Mouse (Mus musculus) mouse embryonic stem cell (cell line): ENCODE measurements around the gene Ezh1.

Source experiments
- in situ Hi-C, 2 experiments: fragments of 300-500 bp; cut with MboI; formaldehyde crosslinking; loops; 1 replicate in 1 of 2; 3 replicates in 1 of 2; pipeline ENCODE4 v1.14.3; 2019 to 2020; ENCODE audit warnings: low sequenced_read_pairs in 2 of 2, low pct_unique_long_range_greater_than_20kb in 1 of 2, mixed read lengths in 1 of 2; ENCODE audit not compliant: unreplicated experiment in 1 of 2

Ezh1 gene

DNA sequence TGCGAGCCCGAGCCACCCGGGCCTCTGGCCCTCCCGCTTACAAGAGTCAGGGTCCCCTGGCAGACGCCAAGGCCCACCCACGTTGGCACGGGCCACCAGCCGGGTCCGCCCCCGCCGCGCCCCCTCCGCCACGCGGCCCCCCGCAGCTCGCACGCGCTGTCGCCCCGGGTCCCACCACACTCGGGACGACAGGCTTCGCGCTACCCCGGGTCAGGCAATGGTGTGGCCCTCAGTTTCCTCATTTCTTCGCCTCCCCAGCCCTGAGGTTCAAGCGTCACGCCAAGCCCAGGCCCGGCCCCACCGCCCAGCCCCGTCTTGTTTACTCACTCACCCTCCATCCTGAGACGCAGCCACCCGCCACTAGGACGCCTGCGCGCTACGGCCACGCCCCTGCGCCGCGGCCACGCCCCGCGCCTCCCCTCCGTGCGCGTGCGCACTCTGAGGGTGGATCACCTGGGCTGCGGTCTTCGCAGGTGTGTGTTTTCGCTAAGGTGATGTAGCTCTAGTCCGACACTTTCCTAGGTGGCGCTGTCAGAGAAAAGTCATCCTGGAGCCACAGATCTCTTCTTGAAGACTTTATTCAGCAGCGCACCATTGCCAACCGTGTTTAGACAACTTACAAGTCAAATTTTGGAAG, at the start of gene Ezh1:
Ezh1 (minus strand) TSS at position 399 of the 637 bp plus-strand sequence.
- in situ Hi-C loops: no loop called here

DNA sequence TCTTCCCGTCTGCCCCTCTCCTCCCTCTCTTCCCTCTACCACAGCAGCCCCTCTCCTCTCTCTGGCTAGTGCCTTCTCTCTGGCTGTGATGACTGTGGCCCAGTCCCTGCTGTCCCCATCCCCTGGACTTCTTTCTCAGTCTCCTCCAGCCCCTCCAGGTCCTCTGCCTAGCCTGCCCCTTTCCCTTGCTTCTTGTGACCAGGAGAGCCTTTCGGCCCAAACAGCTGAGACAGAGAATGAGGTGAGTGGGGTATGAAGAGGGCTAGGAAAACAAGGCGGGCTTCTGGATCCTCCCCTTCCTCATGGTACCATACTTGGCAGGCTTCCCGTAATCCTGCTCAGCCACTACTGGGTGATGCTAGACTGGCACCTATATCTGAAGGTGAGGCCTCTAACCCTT, 49.0 kb upstream of the Ezh1 start:
- in situ Hi-C loops: no loop called here

DNA sequence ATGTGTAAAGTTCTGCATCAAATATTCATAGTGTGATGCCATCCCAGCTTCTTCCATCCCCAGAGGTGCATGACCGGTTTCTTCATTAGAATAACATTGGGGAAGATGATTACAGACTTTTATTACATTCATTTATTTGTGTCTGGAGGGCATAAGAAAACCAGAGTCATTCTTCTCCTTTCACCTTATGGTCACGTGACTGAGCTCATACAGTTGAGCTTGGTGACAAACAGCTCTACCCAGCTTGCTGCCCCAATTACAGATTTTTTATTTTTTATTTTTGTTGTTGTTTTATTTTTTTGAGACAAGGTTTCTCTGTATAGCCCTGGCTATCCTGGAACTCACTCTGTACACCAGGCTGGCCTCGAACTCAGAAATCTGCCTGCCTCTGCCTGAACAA, 46.2 kb upstream of the Ezh1 start:
- in situ Hi-C loops: no loop called here

DNA sequence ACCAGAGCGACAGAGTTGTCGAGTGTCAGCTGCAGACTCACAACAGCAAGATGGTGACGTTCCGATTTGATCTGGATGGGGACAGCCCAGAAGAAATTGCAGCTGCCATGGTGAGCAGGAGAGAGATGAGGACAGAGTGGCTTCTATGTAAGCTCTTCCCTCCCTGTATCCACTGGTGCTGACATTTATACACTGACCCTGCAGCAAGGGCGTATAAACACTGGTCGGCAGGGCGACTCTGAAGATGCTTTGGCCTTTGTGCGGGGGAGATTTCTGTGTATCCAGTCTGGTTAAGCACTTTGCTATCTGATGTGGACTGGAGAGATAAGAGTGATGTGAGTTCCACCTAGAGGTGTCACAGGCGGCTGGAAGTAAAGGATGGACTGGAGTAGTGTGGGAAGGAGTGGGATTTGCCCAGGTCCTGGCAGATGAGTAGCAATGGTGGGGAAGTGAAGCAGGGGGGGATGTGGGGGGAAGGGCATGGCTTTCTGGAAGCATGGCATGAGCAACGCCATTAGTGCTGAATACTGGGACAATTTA, 43.4 kb upstream of the Ezh1 start:
- in situ Hi-C loops: no loop called here

DNA sequence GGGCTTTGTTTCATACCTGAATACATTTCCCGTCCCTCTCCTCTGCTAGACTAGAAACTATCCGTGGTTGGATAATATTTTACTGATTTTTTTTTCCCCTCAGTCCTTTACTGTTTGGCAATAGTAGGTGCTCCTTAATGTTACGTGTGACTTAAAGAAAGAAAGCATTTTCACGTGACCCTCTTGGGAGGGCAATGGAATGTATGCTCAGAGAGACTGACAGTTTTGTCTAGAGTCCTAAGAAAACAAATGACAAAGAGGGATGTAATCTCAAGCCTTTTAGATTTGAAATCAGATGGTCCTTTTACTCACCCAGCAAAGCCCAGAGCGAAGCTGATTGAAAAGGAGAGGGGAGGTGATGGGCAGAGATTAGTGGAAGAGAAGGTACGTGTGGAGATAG, 39.6 kb upstream of the Ezh1 start:
- in situ Hi-C loops: no loop called here

DNA sequence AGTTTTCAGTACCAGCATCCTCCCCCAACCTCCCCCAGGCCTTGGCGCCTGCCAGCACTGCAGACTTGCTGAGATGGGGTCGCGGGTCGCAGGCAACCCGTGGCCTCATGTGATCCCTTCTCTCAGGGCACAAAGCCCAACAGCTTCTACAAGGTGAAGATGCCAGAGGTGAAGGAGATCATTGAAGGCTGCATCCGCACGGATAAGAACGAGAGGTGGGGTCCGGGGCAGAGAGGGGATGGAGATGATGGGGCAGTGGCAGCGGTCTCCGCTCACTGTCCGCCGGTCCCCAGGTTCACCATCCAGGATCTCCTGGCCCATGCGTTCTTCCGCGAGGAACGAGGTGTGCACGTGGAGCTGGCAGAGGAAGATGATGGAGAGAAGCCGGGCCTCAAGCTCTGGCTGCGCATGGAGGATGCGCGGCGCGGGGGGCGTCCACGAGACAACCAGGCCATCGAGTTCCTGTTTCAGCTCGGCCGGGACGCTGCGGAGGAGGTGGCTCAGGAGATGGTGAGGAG, 38.8 kb upstream of the Ezh1 start:
- in situ Hi-C loops: no loop called here

DNA sequence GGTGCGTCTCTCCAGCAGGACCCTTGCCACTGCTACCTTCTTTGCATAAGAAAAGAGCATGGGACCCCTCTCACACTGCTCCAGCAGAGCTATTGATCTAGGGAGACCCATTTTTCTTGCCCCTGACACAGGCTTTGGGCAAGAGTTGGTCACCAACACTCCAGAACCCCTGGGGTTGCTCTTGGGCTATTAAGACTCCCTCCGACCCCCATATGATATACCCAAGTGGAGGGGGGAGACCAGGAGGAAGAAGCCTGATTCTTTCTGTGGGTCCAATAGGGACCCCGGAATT, 37.7 kb upstream of the Ezh1 start:
- in situ Hi-C loops: no loop called here

DNA sequence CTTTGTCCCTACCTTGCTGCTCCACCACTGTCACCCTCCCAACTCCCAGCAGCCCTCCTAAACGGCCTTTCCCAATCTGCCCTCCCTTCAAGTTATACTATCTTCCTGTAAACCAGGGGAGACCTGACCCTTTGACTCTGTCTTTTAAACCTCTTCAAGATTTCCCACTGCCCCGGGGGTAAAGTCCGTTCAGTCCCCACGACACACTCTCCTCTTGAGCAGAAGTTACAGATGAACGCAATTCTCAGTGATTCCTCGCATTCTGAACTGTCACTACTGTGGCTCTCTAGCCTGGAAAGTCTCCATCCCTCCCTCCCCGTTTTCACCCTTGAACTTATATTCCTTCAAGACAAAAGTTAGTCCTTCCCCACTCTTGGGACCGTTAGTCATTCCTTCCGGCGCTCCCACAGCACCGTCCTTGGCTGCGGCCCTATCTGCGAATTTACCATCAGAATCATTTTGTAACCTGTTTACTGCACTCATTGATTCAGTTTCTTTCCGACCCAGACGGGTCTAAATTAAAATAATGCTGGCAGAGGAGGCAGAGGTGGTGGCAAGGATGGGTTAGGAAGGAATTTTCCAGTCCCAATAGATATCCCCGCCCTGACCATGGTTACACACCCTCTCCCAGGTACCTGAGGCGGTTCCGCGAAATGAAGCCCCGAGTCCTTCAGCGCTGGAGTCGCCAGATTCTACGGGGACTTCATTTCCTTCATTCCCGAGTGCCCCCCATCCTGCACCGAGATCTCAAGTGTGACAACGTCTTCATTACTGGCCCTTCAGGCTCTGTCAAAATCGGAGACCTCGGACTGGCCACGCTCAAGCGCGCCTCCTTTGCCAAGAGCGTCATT, 37.1 kb upstream of the Ezh1 start:
- in situ Hi-C loops: no loop called here

DNA sequence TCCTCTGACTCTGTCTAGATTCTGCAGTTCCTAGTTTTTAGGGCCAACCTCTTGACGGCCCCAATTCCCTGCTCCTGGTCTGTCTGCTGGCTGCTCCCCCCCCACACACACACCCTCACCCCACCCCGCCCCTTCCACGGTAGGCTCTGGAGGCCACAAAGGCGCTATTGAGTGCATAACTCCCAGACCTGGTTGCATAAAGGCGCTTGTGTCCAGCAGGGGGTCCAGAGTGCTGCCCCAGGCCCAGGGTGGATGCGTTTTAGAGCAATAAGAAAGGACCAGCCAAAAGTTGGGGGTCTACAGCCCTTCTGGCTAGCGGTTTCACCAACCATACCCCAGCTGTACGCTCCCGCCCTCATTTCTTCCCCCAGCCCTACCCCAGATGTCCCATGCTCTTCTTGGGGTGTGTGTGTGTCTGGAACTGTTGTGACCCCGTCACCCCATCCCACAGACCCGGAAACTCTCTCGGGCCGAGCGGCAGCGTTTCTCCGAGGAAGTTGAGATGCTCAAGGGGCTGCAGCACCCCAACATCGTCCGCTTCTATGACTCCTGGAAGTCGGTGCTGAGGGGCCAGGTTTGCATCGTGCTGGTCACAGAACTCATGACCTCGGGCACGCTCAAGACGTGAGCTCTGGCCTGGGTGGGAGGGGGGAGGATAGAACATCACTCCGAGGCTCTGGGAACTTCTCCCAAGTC, 36.2 kb upstream of the Ezh1 start:
- in situ Hi-C loops: no loop called here

DNA sequence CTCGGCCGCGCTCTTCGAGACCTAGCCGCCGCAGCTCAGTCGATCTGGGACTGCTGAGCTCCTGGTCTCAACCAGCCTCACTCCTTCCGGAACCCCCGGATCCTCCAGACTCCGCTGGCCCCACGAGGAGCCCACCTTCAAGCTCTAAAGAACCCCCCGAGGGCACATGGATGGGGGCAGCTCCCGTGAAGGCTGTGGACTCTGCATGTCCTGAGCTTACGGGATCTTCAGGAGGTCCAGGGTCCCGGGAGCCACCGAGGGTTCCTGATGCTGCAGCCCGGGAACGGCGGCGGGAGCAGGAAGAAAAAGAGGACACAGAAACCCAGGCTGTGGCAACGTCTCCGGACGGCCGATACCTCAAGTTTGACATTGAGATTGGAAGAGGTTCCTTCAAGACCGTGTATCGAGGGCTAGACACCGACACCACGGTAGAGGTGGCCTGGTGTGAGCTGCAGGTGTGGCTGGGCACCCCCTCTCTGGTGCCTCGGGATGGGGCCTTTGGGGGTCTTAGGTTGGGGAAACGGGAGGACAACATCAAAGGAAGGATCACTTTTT, 34.6 kb upstream of the Ezh1 start:
- in situ Hi-C loops: no loop called here

DNA sequence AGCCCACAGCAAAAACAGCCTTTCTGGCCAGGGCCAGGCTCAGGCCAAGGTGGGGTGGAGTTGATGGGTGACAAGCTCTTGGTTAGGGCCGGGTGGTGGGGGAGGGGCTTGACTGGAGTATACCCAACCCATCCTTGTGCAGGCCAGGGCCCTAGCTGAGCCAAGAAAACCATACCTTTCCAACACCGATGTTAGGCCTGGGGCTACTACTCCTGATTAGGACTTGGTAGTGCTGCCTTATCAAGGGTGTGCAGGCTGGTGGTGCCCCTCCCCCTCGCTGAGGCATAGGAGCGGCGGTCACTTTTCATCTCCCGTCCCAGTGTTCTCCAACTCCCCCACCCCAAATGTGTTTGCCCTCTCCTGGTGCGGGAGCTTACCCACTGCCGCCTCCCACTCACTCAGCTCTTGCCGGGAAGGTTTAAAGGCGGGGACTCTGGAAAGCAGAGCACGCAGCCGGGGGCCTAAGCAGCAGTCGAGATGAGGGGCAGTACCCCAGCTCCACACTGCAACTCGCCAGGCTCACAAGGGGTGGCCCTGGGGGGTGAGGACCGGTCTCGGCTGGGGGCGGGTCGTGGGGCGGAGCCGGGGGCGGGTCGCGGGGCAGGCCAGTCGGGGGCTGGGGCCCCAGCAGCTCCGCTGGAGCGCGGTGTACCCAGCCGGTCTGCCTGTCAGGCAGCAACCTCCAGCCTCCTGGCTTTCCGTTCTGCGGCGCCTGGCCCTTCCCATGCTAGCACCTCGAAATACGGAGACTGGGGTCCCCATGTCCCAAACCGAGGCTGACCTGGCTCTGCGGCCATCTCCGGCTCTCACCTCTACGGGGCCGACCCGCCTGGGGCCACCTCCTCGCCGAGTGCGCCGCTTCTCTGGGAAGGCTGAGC, 33.9 kb upstream of the Ezh1 start, which contains the start of gene Wnk4:
Wnk4 (plus strand) TSS at position 620 of the 878 bp plus-strand sequence.
- in situ Hi-C loops: no loop called here

DNA sequence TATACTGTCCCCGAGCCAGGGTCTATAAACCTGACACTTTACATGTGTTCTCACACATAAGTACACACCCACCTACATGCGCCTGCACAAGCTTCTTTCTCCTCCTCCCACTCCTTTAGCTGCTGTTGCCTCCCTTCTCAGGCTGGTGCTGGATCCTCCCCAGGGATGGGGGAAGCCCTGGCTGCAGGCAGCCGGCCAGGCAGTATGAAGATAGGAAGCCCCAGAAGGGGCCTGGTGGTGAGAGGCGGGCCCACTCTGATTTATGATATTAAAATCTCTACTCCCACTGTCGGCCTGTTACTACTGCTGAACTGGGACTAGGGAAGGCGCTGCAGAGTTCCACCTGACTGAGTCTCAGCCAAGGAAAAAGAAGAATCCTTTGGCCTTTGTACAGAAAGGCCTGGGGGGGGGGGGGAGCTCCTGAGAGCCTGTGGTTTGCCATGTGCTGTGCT, 33.0 kb upstream of the Ezh1 start:
- in situ Hi-C loops: no loop called here

DNA sequence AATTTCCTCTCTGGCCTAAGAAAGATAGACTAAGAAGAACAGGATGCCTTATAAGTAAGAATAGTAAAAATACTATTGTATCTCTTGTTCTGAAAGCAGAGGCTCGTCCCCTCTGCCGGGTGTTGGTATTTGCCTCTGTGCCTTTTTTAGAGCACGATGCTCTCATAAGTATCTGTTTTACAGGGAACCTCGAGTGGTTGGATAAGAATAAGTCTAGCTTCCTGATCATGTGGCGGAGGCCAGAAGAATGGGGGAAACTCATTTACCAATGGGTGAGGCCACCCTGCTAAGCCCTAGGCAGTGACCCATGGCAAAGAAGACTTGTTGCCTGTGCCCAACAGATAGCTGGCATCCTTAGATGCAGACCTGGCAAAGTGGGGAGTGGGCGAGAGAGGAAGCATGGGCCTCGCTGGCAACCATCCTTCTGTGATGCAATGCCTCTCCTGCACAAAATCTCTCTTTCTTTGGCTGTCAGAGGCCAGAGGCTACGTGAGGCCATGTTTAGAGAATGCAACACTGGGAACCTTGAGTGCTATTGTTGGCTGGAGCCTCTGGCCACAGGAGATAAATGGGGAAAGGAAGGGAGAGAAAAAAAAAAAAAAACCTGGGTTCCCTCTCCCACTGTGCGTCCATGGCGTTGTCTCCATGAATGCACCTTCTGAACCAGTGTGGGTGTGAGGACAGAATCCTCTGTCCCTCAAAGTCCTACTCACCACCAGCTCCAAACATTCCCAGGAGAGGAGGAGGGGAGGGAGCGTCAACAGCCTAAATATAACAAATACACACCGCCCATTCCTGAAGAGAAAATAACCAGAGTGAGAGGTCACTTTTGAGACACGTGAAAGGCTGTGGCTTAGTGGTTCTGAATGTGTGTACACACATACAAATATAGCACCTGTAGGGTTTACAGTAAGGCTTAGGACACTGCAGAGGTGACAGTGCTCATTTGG, 29.8 kb upstream of the Ezh1 start:
- in situ Hi-C loops: no loop called here

DNA sequence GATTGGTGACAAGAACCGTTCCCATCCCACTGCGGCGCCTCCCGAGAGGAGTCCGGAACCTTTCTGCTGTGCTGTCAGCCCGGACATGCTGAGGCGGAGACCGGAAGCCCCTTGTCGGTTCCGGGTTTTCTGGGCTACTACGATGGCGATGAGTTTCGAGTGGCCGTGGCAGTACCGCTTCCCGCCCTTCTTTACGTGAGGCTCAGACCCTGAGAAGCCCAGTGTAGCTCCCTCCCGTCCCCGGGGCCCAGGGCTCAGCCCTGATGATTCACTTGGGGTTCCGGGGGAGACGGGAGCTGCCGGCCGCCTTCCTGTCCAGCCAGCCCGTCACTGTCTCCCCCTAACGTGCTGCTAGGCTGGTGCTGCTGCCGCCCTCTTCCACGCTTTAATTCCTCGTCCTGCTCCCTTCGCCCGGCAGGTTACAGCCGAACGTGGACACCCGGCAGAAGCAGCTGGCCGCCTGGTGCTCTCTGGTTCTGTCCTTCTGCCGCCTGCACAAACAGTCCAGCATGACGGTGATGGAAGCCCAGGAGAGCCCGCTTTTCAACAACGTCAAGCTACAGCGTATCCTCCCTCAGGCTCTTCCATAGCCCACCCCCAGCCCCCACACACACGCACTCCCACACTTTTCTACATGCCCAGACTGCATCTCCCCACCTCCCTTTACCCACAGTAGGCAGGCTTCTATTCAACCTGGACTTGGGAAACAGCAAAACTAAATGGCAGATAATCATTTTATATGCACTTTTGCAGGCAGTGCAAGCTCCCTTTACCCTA, 27.5 kb upstream of the Ezh1 start, which contains the start of gene Vps25:
Vps25 (plus strand) TSS at position 95 of the 777 bp plus-strand sequence.
- in situ Hi-C loops: loop anchor here in 1 of 2 experiments (5.0 kb wide), 1 partner anchor 36 kb away; no protein-coding TSS in a partner anchor

DNA sequence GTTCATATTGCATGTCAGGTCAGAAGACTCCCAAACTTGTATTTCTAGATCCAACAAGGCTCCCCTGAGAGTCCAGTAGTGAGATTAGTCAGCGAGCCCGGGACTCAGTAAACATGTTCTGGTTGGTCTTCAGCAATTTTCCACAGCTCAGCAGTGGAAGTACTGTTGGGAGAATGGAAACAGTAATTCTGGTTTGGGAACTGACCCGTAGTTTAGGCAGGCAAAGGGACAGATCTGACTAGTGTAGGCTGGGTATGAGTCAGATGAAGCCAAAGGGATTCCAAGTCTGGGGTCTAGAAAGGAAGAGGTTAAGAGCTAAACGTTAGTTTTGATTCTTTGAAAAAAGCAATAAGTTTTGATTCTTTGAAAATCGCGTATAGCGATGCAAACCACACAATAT, 26.7 kb upstream of the Ezh1 start:
- in situ Hi-C loops: loop anchor here in 1 of 2 experiments (5.0 kb wide), 1 partner anchor 36 kb away; no protein-coding TSS in a partner anchor

DNA sequence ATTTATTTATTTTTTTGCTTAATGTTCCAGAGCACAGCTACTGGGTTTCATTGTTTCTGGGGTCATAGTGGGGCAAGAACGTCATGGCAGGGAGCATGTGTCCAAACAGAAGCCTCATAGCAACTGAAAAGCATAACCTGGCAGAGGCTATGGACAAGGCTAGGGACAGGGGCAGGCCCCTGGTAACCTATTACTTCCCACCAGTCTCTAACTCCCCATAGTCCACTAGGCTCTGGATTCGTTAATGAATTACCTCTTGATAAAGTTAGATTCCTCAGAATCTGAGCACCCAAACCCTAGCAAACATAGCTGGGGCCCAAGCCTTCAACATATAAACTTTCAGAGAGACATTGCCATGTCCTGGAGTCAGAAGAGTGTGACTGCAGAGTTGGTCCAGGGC, 24.8 kb upstream of the Ezh1 start:
- in situ Hi-C loops: loop anchor here in 1 of 2 experiments (5.0 kb wide), 1 partner anchor 34 kb away; no protein-coding TSS in a partner anchor
